Mouse (Mus musculus) stomach, embryonic 15.5 days (tissue): ENCODE data around the gene Fxyd4. TPM values are rescaled to one million over a fixed set of nuclear protein-coding genes. Genes with fewer than 3 reads are reported as not detected.

Source experiments
- ATAC-seq: fragments of 200-750 bp; cut with Nextera tagmentation; 2 replicates; pipeline ENCODE4 v1.8.0; 2017; ENCODE audit warnings: low read depth, moderate number of reproducible peaks, moderate TSS enrichment; ENCODE audit not compliant: insufficient read depth, low FRiP score
- H3K27ac ChIP-seq: fragments of 300-500 bp; sonication (generic); 2 replicates; pipeline ENCODE4 v1.5.1; 2015; ENCODE audit warnings: mild to moderate bottlenecking, inconsistent platforms
- H3K27me3 ChIP-seq: fragments of 300-500 bp; sonication (generic); replicated peaks from 2 replicates; pipeline ENCODE4 v1.6.1; 2015; ENCODE audit warnings: inconsistent platforms
- H3K36me3 ChIP-seq: fragments of 300-500 bp; sonication (generic); 2 replicates; pipeline ENCODE4 v1.6.1; 2015; ENCODE audit warnings: inconsistent platforms
- H3K4me1 ChIP-seq: fragments of 300-500 bp; sonication (generic); 2 replicates; pipeline ENCODE4 v1.6.1; 2015; ENCODE audit warnings: inconsistent platforms
- H3K4me2 ChIP-seq: fragments of 300-500 bp; sonication (generic); 2 replicates; pipeline ENCODE4 v1.6.1; 2015; ENCODE audit warnings: mild to moderate bottlenecking, inconsistent platforms
- H3K4me3 ChIP-seq: fragments of 300-500 bp; sonication (generic); replicated peaks from 2 replicates; pipeline ENCODE4 v1.5.1; 2015; ENCODE audit warnings: inconsistent platforms
- H3K9ac ChIP-seq: fragments of 300-500 bp; sonication (generic); 2 replicates; pipeline ENCODE4 v1.6.1; 2015; ENCODE audit warnings: inconsistent platforms
- H3K9me3 ChIP-seq: fragments of 300-500 bp; sonication (generic); 2 replicates; pipeline ENCODE4 v1.6.1; 2016; ENCODE audit warnings: inconsistent platforms
- WGBS: fragments of 180-500 bp; shearing (Covaris S2); methylation state at CpG from one replicate; pipeline ENCODE4 v1.1.7; 2015; 5-methylcytosine and 5-hydroxymethylcytosine counted together
- polyA plus RNA-seq: library from polyadenylated mRNA; unstranded; fragments of >200 nt; fragmentation: Nextera tagmentation; extraction: Ambion mirVana; gene quantifications from 2 replicates; pipeline ENCODE4 v1.2.1, GENCODE M21; 2015

The Fxyd4 gene
- polyA plus RNA-seq, 1 experiment from 2014 or later: 2.9 TPM

DNA sequence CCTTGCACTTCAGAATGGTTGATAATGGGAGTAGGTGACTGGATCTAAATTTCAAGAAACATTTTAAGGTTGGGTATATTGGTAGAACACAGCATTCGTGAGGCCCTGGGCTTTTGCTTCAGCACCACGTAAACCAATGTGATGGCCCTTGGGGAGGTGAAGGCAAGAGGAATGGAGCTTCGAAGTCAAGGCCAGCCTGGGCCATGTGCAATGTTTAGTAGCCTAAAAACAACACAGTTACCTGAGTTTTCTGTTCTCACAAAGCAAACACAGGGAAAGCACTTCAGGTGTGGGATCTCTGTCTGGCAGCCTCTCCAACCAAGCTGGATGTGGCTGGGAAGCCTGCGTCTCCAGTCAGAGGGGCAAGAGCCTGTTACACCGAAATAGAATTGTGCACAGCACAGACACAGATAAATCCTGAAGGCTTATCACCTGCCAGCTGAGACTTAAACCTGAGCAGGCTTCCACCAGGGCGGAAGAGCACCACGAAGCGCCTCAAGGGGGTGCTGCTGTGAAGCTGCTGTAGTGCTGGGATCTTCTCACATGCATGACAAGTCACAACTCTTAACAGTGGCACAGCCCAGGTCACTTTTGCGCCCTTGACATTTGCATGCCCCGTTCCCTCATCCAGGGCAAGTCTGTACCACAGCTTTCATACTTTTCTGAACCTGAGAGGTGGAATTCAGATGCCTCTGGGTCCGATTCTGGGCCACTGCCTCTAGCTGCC, 5.0 kb downstream of the Fxyd4 start:
- no peaks in the 10 kb centered on the region for H3K27me3 ChIP-seq
- no peak overlapping the region for H3K9ac ChIP-seq
- 50% methylated on average over 11 of the region's 11 CpGs for WGBS
- H3K9me3 ChIP-seq: no peaks in the 10 kb centered on the region
- no peak; the same call in 1 of the 2 replicates for ATAC-seq
- no peak overlapping the region for H3K27ac ChIP-seq
- no peak overlapping the region for H3K4me2 ChIP-seq
- H3K4me3 ChIP-seq: no peak overlapping the region
- no peaks in the 10 kb centered on the region for H3K4me1 ChIP-seq
- H3K36me3 ChIP-seq: peaks cover 5% of the 10 kb centered on the region; the same call in 1 of the 2 replicates

GRCm38 (mm10) chr6:117929945-117930655, 7.4 kb downstream of the Fxyd4 start:
- no peaks in the 10 kb centered on the region for H3K4me1 ChIP-seq
- H3K27ac ChIP-seq: no peak overlapping the region
- no peaks in the 10 kb centered on the region for H3K27me3 ChIP-seq
- WGBS: 90% methylated on average over 3 of the region's 3 CpGs
- no peaks in the 10 kb centered on the region for H3K9me3 ChIP-seq
- H3K4me3 ChIP-seq: no peak overlapping the region
- H3K4me2 ChIP-seq: no peak overlapping the region
- ATAC-seq: no peak
- no peak overlapping the region for H3K9ac ChIP-seq
- H3K36me3 ChIP-seq: peaks cover 17% of the 10 kb centered on the region

GRCm38 (mm10) chr6:117928746-117929145, 8.7 kb downstream of the Fxyd4 start:
- whole genome bisulfite sequencing: 78% methylated on average over 5 of the region's 5 CpGs
- H3K4me3 ChIP-seq: no peak overlapping the region
- H3K4me1 ChIP-seq: no peaks in the 10 kb centered on the region
- no peak overlapping the region for H3K4me2 ChIP-seq
- H3K9me3 ChIP-seq: no peaks in the 10 kb centered on the region
- no peak overlapping the region for H3K27ac ChIP-seq
- no peak overlapping the region for H3K9ac ChIP-seq
- ATAC-seq: no peak
- no peaks in the 10 kb centered on the region for H3K27me3 ChIP-seq
- H3K36me3 ChIP-seq: peaks cover 17% of the 10 kb centered on the region

GRCm38 (mm10) chr6:117927955-117928354, 9.5 kb downstream of the Fxyd4 start:
- H3K4me1 ChIP-seq: no peaks in the 10 kb centered on the region
- H3K27me3 ChIP-seq: no peaks in the 10 kb centered on the region
- no peak for ATAC-seq
- no peak overlapping the region for H3K4me2 ChIP-seq
- no peak overlapping the region for H3K27ac ChIP-seq
- no peak overlapping the region for H3K4me3 ChIP-seq
- peaks cover 17% of the 10 kb centered on the region for H3K36me3 ChIP-seq
- WGBS: 84% methylated on average over 7 of the region's 7 CpGs
- no peaks in the 10 kb centered on the region for H3K9me3 ChIP-seq
- no peak overlapping the region for H3K9ac ChIP-seq

- ATAC-seq: peak; percentile 18; the same call in 1 of the 2 replicates
- Histone ChIP-seq H3K4me1 (no peaks in the 10 kb centered on the region), H3K27ac (no peak overlapping the region), H3K4me3 (no peak overlapping the region), H3K9ac (no peak overlapping the region), H3K36me3 (peaks cover 17% of the 10 kb centered on the region), H3K9me3 (no peaks in the 10 kb centered on the region), H3K4me2 (no peak overlapping the region), H3K27me3 (no peaks in the 10 kb centered on the region)
- 69% methylated on average over 4 of the region's 4 CpGs for WGBS
Observed at GRCm38 (mm10) chr6:117926871-117927491, 10.5 kb downstream of the Fxyd4 start.

- Histone ChIP-seq H3K27ac (no peak overlapping the region), H3K36me3 (peaks cover 16% of the 10 kb centered on the region), H3K4me2 (no peak overlapping the region), H3K4me1 (peaks cover 8% of the 10 kb centered on the region), H3K9me3 (no peaks in the 10 kb centered on the region), H3K9ac (no peak overlapping the region), H3K27me3 (no peaks in the 10 kb centered on the region), H3K4me3 (no peak overlapping the region)
- ATAC-seq: no peak
- WGBS: 83% methylated on average over 3 of the region's 3 CpGs
Observed at GRCm38 (mm10) chr6:117922041-117922440, 15.5 kb downstream of the Fxyd4 start.

DNA sequence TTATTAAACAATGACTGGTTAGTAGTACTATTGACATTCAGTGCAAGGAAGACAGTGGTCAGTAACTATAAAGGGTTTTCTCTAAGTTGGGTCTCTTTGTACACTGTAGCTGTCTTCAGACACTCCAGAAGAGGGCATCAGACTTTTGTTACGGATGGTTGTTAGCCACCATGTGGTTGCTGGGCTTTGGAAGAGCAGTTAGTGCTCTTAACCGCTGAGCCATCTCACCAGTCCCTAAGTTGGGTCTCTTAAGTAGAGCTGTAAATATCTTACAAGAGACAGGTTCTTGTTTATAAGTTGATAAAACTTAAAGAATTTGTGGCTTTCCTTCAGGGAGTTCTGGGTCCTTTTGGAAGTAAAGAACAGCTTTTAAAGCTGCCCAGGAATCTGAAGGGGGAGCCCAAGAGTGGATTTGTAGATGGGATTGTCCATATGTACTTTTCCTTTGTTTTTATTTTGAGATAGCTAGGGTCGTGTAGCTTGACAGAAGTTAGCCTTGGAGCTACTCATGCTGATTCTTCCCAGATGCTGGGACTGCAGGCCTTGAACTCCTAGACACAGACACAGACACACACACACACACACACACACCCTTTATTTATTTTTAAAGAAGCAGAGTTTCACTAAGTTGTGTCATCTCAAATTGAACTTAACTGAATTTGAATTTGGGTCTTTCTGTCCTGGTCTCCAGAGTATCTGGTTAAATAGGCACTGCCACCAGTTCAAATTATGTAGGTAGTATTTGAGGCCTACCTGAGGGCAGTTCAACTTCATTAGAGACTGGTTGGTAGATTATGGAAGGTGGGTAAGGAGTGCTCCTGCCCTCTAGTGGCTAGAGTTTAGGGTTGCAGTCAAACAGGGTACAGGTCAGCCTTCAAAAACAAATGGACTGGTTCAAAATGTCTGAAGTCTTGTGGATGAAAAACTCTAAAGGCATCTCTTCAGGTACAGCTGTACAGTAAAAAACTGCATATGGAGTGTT, 16.5 kb downstream of the Fxyd4 start:
- Histone ChIP-seq H3K27me3 (no peaks in the 10 kb centered on the region), H3K9ac (no peak overlapping the region), H3K36me3 (peaks cover 10% of the 10 kb centered on the region; the same call in 1 of the 2 replicates), H3K4me3 (no peak overlapping the region), H3K27ac (no peak overlapping the region), H3K4me1 (peaks cover 13% of the 10 kb centered on the region), H3K4me2 (peak overlapping the region; percentile 19; the same call in 1 of the 2 replicates), H3K9me3 (no peaks in the 10 kb centered on the region)
- 54% methylated on average over 3 of the region's 3 CpGs for WGBS
- ATAC-seq: no peak

DNA sequence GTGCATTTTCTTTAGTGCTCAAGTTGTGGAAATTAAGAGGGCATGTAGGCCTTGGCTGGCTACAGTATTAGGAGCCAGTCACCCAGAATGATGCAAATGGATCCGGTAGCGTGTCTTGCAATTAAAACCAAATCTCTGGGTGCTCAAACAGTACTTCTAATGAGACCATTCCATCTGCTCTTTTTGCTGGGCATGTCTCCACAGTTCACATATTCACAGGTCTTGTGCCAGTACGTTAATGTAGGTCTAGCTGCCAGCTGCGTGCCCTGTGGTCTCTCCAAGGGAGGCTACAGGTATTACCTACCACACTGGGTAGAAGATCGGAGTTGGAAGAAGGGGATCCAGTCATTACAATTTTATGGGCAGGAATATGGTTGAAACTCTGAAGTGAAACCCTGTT, 19.4 kb downstream of the Fxyd4 start:
- H3K27ac ChIP-seq: peak overlapping the region; percentile 99
- H3K4me2 ChIP-seq: peak overlapping the region; percentile 68
- no peaks in the 10 kb centered on the region for H3K9me3 ChIP-seq
- peak overlapping the region; percentile 69 for H3K4me3 ChIP-seq
- peaks cover 14% of the 10 kb centered on the region for H3K4me1 ChIP-seq
- H3K36me3 ChIP-seq: 0 out of 2 replicates have a peak, but pooled peaks cover 4% of the 10 kb centered on the region
- H3K27me3 ChIP-seq: no peaks in the 10 kb centered on the region
- no peak for ATAC-seq
- H3K9ac ChIP-seq: peak overlapping the region; percentile 81
- WGBS: 13% methylated on average over 5 of the region's 5 CpGs

DNA sequence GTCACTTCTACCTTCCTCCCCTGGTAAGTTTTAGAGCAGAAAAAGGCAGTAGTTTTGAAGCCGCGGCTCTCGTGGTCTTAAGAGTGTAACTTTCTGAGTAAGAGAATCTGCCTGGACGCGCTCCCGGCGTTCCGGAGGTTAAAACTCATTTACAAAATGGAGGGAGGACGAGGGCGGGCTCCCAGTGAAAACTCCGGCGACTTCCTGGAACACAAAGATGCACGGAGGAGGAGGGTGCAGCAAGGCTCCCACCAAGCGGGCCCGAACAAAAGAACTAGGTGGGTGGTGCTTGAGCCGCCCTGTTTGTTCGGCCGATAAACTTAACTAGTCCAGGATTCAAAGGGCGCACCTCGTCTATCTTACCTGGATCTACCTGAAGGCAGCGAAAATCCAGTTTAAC, 19.9 kb downstream of the Fxyd4 start:
- H3K9me3 ChIP-seq: no peaks in the 10 kb centered on the region
- under 1% methylated on average over 21 of the region's 21 CpGs for WGBS
- H3K4me1 ChIP-seq: peaks cover 14% of the 10 kb centered on the region
- 0 out of 2 replicates have a peak, but pooled peaks cover 4% of the 10 kb centered on the region for H3K36me3 ChIP-seq
- peak overlapping the region; percentile 81 for H3K9ac ChIP-seq
- H3K4me3 ChIP-seq: peak overlapping the region; percentile 69
- peak overlapping the region; percentile 68 for H3K4me2 ChIP-seq
- H3K27me3 ChIP-seq: no peaks in the 10 kb centered on the region
- peak; percentile 79 for ATAC-seq
- H3K27ac ChIP-seq: peak overlapping the region; percentile 99

DNA sequence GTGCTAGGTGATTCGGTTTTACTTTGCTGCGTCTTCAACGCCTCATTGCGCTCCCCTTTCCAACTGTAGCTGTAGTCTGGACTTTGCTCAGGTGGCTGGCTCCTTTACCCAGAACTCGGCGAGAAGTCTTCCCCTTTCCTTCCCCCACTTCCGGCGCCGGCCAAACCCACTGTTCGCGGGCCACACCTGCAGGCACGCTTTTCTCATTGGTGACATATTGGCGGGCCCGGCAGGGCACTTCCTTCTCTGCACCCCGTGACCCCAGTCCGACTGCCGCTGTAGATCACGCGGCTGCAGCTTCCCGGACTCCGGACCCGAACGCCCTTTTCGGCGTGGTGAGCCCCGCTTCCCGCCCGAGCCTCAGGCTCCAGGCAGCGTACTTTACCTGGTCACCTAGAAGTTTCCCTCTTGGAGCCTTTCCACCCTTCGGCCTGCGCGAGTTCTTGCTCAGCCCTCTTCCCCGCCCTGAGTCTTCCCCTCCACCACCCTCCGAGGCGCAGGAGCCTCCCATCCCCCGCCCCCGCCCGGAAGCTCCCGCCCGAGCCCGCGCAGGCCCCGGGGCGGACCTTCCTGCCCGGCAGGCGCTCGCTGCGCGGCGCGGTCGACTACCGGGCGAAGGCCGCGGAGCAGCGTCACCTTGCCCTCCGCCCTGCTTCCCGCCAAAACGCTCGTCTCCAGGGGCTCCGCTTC, 20.6 kb downstream of the Fxyd4 start:
- Histone ChIP-seq H3K9me3 (no peaks in the 10 kb centered on the region), H3K4me3 (peak overlapping the region; percentile 69), H3K4me2 (peak overlapping the region; percentile 68), H3K27ac (peak overlapping the region; percentile 99), H3K27me3 (no peaks in the 10 kb centered on the region), H3K36me3 (0 out of 2 replicates have a peak, but pooled peaks cover 4% of the 10 kb centered on the region), H3K4me1 (peaks cover 14% of the 10 kb centered on the region), H3K9ac (peak overlapping the region; percentile 81)
- peak; percentile 94 for ATAC-seq
- WGBS: under 1% methylated on average over 62 of the region's 62 CpGs
